In the genomic region with DNA sequence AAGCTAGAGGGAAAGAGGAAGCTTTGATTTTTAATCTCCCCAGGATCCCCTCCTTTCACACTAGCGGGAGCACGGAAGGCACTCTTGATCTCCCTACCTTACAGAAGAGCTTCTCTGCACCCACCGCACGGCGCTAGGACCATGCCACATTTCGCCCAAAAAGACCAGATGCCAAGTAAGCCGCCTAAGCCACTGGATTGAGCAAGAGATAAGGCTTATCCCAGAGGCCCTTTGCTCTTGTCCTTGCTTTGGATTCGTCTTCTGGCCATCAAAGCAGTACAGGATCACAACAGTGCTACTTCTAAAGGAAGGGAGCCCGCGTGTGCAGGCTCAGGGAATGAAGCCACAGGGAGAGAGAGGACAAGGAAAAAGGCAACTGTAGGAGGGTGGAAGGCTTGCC, we compare ENCODE assay signal across 12 mouse cellular contexts.
"Had no signal": no experiment of that assay in that cellular context is flagged by ENCODE, and none has a peak within 500 bp of the region (broad histone marks: within the 10 kb centered on the region; RNA-seq: fewer than 3 reads in every experiment).

No protein-coding gene starts in this region.

- DNase-seq: kidney, adult 8-10 months; kidney, postnatal 25 days; layer of hippocampus, adult 9-11 months; layer of hippocampus, postnatal 36 days; lung, adult 18-20 months; lung, postnatal 36 days; spleen, adult 18-20 months; thymus, postnatal 4 days had no signal

- H3K27me3 ChIP-seq: limb, embryonic 15.5 days; midbrain, embryonic 13.5 days; neural tube, embryonic 12.5 days had no signal

- H3K9ac ChIP-seq: limb, embryonic 15.5 days; liver, embryonic 14.5 days; midbrain, embryonic 13.5 days; neural tube, embryonic 12.5 days had no signal

- ATAC-seq: midbrain, embryonic 13.5 days had no signal

- H3K4me2 ChIP-seq: limb, embryonic 15.5 days; midbrain, embryonic 13.5 days; neural tube, embryonic 12.5 days had no signal

- H3K27ac ChIP-seq: limb, embryonic 15.5 days; liver, embryonic 14.5 days; midbrain, embryonic 13.5 days; neural tube, embryonic 12.5 days had no signal

- H3K4me3 ChIP-seq: limb, embryonic 15.5 days; midbrain, embryonic 13.5 days; neural tube, embryonic 12.5 days had no signal

- H3K9me3 ChIP-seq: limb, embryonic 15.5 days; midbrain, embryonic 13.5 days; neural tube, embryonic 12.5 days had no signal
